Mouse (Mus musculus) cerebellum, postnatal 4 days (tissue): ENCODE data around the gene Capn5.

Source experiments
- DNase-seq, 2 experiments: peaks; one replicate each; pipeline ENCODE4 v3.0.0; 2022; ENCODE audit warnings: low spot score in 2 of 2, mixed read lengths in 1 of 2

Capn5 gene

DNA sequence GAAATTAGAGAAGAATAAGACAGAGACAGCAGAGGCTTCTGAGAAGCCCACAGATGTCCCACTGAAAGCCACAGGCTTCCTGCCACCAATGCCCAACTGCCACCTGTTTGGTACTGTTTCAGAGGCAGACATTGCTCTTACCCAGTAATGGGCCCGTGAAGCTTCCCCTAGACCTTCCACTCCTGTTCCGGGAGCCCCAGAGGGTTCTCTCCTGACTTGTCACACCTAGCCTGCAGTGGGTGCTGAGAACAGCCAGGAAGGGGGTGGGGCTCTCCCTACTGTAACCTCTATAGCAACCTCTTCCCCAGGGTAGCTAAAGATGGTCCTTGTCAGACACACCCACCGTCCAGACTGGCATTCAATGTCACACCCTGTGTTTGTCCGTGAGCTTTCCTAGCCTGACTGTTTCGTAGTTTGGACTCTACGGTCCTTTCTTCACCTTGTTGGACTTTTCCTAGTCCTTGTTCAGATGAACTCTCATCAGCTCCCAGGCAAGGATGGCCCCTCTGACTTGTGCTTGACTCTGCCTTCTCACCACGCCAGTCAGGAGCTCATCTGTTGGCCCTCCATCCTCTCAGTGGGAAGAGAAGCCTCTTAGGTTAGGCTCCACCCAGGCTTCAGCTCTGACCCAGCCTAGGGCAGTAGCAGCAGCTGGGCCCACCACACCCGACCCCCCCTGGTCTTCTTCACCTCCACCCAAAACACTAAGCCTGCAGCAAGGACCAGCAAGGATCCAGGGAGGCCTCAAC, 1.6 kb downstream of the Capn5 start:
- DNase-seq, result no peak

DNA sequence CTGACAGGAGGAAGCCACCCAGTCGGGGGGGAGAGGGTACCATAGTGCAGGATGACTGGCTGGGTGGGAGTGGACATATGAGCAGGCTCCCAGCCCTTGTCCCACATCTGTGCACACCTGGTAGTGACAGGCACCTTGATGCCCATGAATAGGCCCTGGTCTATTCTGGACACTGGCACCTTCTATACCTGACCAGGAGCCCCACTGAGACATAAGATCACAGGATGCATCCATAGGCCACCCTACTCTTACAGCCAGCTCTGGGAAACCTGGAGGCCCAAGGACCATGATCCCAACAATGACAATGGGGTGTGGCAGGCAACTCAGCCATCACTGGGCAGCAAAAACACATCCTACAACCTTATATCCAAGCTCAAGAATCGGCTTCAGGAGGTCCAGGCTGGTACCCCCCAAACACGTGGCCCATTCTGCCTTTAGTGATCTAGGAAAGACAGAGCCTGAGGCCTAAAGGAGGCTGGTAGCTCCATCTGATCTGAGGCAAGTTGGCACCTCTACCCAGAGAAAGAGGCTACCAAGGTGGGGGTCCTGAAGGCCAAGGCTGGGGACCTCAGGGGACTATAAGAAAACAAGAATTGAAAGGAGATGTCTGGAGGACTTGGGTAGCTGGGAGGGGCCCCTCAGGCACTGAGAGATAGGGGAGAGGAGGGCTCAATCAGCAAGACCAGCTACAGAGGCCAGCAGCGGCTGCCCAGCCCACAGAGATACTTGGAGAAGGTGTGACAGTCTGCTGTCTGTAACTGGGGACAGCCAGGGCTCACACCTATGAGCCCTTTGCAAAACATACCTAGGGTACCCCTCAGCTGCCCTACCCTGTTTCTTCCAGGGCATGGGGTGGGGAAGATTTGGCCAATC, 3.0 kb downstream of the Capn5 start:
- no peak for DNase-seq

- DNase-seq, result no peak
These were observed 4.7 kb downstream of the Capn5 start for GRCm38 (mm10) chr7:98173408-98173807.

DNA sequence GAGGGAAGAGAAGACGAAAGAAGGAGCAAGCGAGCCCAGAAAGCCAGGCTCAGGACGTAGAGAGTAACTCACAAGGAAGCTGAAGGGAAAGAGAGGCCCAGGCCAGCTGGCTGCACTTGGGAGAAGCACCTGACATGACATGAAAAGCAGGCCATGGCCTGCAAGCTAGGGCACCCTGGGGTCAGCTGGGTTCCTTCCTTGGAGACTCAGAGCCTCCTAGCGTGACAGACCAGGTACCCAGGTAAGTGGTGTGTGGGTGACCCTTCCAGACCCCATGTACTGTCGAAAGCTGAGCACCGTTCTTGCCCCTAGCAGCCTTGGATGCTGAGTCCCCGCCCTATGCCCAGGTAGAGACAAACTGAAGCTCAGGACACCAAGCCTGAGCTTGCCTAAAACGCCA, 5.4 kb downstream of the Capn5 start:
- DNase-seq, result no peak

GRCm38 (mm10) chr7:98171141-98172073, 6.7 kb downstream of the Capn5 start:
- DNase-seq, result no peak

- DNase-seq, result no peak
These were observed 13.0 kb downstream of the Capn5 start for GRCm38 (mm10) chr7:98164999-98165528.

DNA sequence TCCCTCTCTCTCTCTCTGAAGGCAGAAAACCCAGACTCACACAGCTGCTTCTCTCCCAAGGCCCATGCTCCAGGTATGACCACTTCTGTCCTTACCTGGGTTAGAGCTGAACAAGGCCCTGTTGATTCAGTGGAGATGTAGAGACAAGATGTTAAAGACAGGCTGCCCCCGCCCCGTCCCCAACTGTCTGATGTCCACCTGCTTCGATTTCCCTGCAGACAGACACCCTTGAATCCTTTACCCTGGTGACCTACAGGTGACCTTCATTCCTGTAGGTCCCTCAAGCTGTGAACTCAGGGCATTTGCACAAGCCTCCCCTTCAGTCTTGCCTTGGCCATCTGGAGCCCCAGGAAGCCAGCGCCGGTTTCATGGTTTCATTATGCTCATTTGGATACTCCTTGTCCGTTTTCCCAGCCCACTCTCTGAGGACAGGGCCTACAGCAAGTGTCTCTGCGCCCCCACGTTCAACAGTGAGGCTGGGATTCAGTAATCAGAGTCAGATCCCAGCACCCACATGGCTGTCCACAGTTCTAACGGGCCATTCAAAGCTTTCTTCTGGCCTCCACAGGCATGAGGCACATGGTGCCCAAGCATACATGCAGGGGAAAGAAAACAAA, 13.6 kb downstream of the Capn5 start:
- no peak for DNase-seq

DNA sequence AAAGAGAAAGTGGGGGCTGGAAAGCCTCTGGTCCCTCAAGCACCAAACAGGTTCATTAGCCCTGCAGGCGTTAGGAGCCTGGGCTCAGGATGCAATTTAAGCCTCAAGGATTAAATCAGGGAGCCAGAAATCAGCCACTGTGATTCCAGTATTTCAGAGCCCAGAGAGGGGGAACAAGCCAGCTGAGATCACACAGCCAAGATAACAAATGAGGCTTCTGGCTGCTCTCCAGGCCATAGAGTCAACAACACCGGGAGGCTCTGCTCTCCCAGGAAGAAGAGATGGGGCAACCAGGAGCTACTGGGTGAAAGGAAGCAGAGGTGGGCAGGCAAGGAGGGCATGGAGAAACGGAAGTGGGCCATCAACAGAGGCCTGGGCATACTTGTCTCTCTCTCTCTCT, 14.4 kb downstream of the Capn5 start:
- DNase-seq, result no peak

GRCm38 (mm10) chr7:98162239-98162638, 15.8 kb downstream of the Capn5 start:
- no peak for DNase-seq

- DNase-seq, result no peak
These were observed 17.9 kb downstream of the Capn5 start for GRCm38 (mm10) chr7:98160041-98160740.

GRCm38 (mm10) chr7:98158481-98158880, 19.6 kb downstream of the Capn5 start:
- DNase-seq, result no peak

DNA sequence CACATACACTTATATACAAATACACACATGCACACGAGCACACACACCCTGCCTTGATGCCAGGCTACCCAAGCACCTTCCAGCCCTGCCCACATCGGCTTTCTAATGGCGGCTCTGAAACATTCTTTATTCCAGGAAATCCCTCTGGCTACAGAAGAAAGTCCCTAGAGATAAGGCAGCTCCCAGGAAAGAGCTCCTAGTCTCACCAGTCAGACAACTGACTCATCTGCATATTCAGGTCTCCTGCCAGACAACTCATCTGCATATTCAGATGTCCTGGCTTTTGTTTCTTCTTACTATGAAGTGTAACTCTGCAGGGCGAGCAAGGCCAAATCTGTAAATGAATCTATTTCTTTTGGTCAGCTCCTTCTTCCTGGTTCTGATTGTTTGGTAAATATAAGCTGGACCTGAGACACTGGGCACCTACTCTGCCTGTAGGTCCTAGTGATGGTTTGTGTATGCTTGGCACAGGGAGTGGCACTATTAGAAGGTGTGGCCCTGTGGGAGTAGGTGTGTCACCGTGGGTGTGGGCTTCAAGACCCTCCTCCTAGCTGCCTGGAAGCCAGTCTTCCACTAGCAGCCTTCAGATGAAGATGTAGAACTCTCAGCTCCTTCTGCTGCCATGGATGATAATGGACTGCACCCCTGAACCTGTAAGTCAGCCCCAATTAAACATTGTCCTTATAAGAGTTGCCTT, 20.3 kb downstream of the Capn5 start:
- no peak for DNase-seq

GRCm38 (mm10) chr7:98156280-98156665, 21.8 kb downstream of the Capn5 start:
- DNase-seq, result no peak

DNA sequence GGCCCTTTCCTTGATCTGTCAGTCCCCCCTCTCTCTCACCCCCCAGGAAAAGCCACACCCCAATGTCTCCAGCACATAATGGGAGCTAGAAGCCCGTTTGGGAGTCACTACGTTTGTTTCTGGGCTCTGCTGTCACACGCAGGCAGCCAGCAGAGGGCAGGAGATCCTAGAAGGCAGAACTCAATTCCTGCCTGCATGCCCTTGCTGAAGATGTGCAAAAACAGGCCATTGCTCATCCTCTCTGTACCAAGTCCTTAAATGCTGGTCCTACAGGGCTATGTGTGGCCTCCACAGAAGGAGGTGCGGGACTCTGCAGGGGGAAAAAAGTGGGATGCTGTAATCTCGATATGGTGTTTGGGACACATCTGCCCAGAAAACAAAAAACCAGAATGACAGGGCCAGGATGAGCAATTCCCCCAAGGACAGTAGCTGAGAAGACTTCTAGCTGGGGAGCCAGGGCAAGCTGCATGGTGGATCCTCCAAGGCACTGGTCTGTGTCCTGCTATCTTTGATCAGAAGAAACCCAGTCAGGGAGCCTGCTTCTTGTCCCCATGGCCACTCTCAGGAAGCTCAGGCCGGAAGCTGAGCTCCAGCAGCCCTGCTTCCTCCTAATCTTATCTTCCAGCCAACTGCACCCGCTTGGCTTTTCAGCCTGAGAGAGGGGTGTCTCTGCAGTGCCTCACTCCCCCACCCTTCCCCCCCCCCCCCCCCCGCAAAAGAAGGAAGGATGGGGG, 22.4 kb downstream of the Capn5 start:
- peak; percentile 50 to 71 for DNase-seq

GRCm38 (mm10) chr7:98153892-98154291, 24.2 kb downstream of the Capn5 start:
- no peak for DNase-seq

DNA sequence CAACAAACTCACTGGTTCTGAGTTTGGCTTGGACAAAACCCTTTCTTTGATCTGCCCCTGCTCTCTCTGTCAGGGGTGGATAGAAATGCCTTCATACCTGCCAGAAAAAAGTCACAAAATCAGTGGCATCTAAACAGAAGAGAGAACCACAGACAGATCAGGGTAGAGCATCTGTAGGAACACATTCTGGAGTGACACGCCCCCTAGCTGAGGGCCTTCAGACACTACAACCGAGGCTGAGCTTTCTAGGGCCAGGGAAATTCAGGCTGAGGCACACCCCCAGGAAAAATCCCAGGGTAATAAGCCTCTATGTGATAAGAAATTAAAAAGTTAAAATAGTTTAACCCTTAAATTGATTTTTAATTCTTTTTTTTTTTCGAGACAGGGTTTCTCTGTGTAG, 24.7 kb downstream of the Capn5 start:
- no peak for DNase-seq

- DNase-seq, result no peak
These were observed 25.7 kb downstream of the Capn5 start for GRCm38 (mm10) chr7:98152400-98152799.

GRCm38 (mm10) chr7:98150525-98150924, 27.5 kb downstream of the Capn5 start:
- no peak for DNase-seq

GRCm38 (mm10) chr7:98149802-98150201, 28.3 kb downstream of the Capn5 start:
- DNase-seq, result no peak
